Comparison of ENCODE assay signal across 23 mouse cellular contexts in the genomic region with DNA sequence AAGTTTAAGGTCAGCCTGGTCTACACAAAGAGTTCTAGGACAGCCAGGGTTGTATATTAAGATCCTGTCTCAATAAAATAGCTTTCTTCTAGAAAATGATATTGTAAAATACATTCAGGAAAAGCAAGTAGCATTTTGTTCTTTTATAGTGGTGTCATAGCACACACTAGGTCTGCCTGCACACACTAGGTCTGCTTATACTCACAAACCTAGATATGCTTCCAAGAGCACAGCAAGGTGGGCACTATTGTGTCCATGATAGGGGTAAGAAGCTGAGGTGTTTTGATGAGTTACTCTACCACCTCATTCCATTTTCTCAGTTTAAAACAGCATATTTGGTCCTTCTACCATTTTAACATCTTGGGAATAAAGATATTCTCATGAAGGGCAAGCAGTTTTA.
"Had no signal": no experiment of that assay in that cellular context is flagged by ENCODE, and none has a peak within 500 bp of the region (broad histone marks: within the 10 kb centered on the region; RNA-seq: fewer than 3 reads in every experiment).

No protein-coding gene starts in this region.

- H3K27me3 ChIP-seq: embryonic facial prominence, embryonic 12.5 days; embryonic facial prominence, embryonic 13.5 days; embryonic facial prominence, embryonic 15.5 days; forebrain, embryonic 12.5 days; forebrain, embryonic 13.5 days; forebrain, embryonic 15.5 days had no signal

- H3K4me3 ChIP-seq: embryonic facial prominence, embryonic 10.5 days; embryonic facial prominence, embryonic 12.5 days; embryonic facial prominence, embryonic 13.5 days; embryonic facial prominence, embryonic 15.5 days; erythroblast, embryonic 14.5 days; forebrain, embryonic 10.5 days; forebrain, embryonic 12.5 days; forebrain, embryonic 13.5 days; forebrain, embryonic 15.5 days; gastrocnemius, adult 2 months; heart, adult 2 months; heart, embryonic 10.5 days had no signal

- H3K27ac ChIP-seq: embryonic facial prominence, embryonic 10.5 days; embryonic facial prominence, embryonic 12.5 days; embryonic facial prominence, embryonic 13.5 days; embryonic facial prominence, embryonic 15.5 days; forebrain, embryonic 10.5 days; forebrain, embryonic 12.5 days; forebrain, embryonic 13.5 days; forebrain, embryonic 15.5 days; gastrocnemius, adult 2 months; heart, adult 2 months; heart, embryonic 10.5 days had no signal

- H3K4me1 ChIP-seq: embryonic facial prominence, embryonic 10.5 days; embryonic facial prominence, embryonic 12.5 days; embryonic facial prominence, embryonic 13.5 days; embryonic facial prominence, embryonic 15.5 days; forebrain, embryonic 10.5 days; forebrain, embryonic 12.5 days; forebrain, embryonic 13.5 days; forebrain, embryonic 15.5 days; heart, embryonic 10.5 days had no signal

- H3K9ac ChIP-seq: embryonic facial prominence, embryonic 12.5 days; embryonic facial prominence, embryonic 13.5 days; embryonic facial prominence, embryonic 15.5 days; forebrain, embryonic 12.5 days; forebrain, embryonic 13.5 days; forebrain, embryonic 15.5 days; forebrain, postnatal 0 days had no signal

- ATAC-seq: forebrain, embryonic 13.5 days; forebrain, embryonic 14.5 days; forebrain, embryonic 15.5 days; forebrain, embryonic 16.5 days; forebrain, postnatal 0 days had no signal

- H3K9me3 ChIP-seq: embryonic facial prominence, embryonic 10.5 days; embryonic facial prominence, embryonic 12.5 days; embryonic facial prominence, embryonic 13.5 days; embryonic facial prominence, embryonic 15.5 days; forebrain, embryonic 10.5 days; forebrain, embryonic 12.5 days; forebrain, embryonic 13.5 days; forebrain, embryonic 15.5 days; heart, embryonic 10.5 days had no signal

- H3K4me2 ChIP-seq: embryonic facial prominence, embryonic 12.5 days; embryonic facial prominence, embryonic 13.5 days; embryonic facial prominence, embryonic 15.5 days; forebrain, embryonic 12.5 days; forebrain, embryonic 13.5 days; forebrain, embryonic 15.5 days had no signal

- H3K36me3 ChIP-seq: embryonic facial prominence, embryonic 10.5 days; embryonic facial prominence, embryonic 12.5 days; embryonic facial prominence, embryonic 13.5 days; embryonic facial prominence, embryonic 15.5 days; forebrain, embryonic 10.5 days; forebrain, embryonic 12.5 days; forebrain, embryonic 15.5 days; heart, embryonic 10.5 days had no signal

- DNase-seq: cerebellum, adult 9-11 months; cerebellum, postnatal 25 days; cerebellum, postnatal 36 days; embryo, embryonic 11 days; forebrain, postnatal 0 days; gastrocnemius, adult 2 months; gastrocnemius, postnatal 10 days; gastrocnemius, postnatal 14 days; gastrocnemius, postnatal 36 days; heart, adult 18-20 months; heart, adult 2 months had no signal
